Comparison of ENCODE assay signal across 8 mouse cellular contexts in the genomic region with DNA sequence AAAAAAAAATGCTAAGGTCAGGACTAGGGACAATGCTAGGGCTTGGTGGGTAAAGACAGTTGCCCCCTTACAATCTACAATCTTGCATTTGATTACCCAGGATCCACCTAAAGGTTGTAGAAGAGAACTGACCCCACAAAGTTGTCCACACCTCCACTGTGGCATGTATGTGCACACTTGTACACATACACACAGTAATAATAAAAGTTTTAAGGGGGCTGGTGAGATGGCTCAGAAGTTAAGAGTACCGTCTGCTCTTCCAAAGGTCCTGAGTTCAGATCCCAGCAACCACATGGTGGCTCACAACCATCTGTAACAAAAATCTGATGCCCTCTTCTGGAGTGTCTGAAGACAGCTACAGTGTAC. TPM values are rescaled to one million over a fixed set of nuclear protein-coding genes. Genes with fewer than 3 reads are reported as not detected.
DNase-seq lines count a peak whose midpoint lies in the region; ATAC-seq lines count a peak whose summit lies in the region.

No protein-coding gene starts in this region.

- 95% methylated on average over 1 of the region's 1 CpGs for WGBS in heart, embryonic 14.5 days
- 78% methylated on average over 1 of the region's 1 CpGs for WGBS in limb, embryonic 15.5 days

- H3K27me3 ChIP-seq in heart, embryonic 14.5 days (ENCODE audit: control insufficient read depth, insufficient read depth, low read length): no peaks in the 10 kb centered on the region
- H3K27me3 ChIP-seq in limb, embryonic 15.5 days: no peaks in the 10 kb centered on the region

- DNase-seq in heart, postnatal 4 days: no peak
- peak; percentile 41 for DNase-seq in 416B (ENCODE audit: low read depth)
- DNase-seq in right cerebral cortex, postnatal 14 days: no peak
- DNase-seq in layer of hippocampus, adult 11-12 months (ENCODE audit: low spot score): no peak
- no peak for DNase-seq in MN1 (ENCODE audit: low spot score)

- peaks cover 0 to 17% of the 10 kb centered on the region in 2 experiments; a peak in 2 of 4 replicates for H3K4me1 ChIP-seq in heart, embryonic 14.5 days (ENCODE audit: control insufficient read depth in 2 of 2, insufficient read depth in 2 of 2, low read length in 2 of 2)
- peaks cover 5% of the 10 kb centered on the region; the same call in 1 of the 2 replicates for H3K4me1 ChIP-seq in brown adipose tissue, adult 24 weeks (ENCODE audit: control insufficient read depth, insufficient read depth, insufficient read length, low read length)
- peaks cover 13% of the 10 kb centered on the region for H3K4me1 ChIP-seq in limb, embryonic 15.5 days

- ATAC-seq in heart, embryonic 14.5 days (ENCODE audit: insufficient number of reproducible peaks, insufficient read depth, low FRiP score, low read depth): no peak
- ATAC-seq in limb, embryonic 15.5 days (ENCODE audit: insufficient number of reproducible peaks, low FRiP score, low TSS enrichment, low read depth): no peak

- H3K9me3 ChIP-seq in heart, embryonic 14.5 days (ENCODE audit: control insufficient read depth, low read length): no peaks in the 10 kb centered on the region
- no peaks in the 10 kb centered on the region for H3K9me3 ChIP-seq in limb, embryonic 15.5 days

- no peak overlapping the region; a peak in 1 of 4 replicates for H3K4me3 ChIP-seq in heart, embryonic 14.5 days (ENCODE audit: control insufficient read depth in 1 of 2, insufficient read depth in 1 of 2, low read depth in 1 of 2, low read length in 2 of 2)
- 0 out of 2 replicates have a peak overlapping the region, but pooled peaks have one; percentile 69 for H3K4me3 ChIP-seq in brown adipose tissue, adult 24 weeks (ENCODE audit: insufficient read depth, low read depth, low read length)
- peak overlapping the region; percentile 99 for H3K4me3 ChIP-seq in limb, embryonic 15.5 days

- peak overlapping the region; percentile 79 for H3K4me2 ChIP-seq in heart, embryonic 14.5 days (ENCODE audit: low read length)
- peak overlapping the region; percentile 53; the same call in 1 of the 2 replicates for H3K4me2 ChIP-seq in limb, embryonic 15.5 days

- H3K9ac ChIP-seq in heart, embryonic 14.5 days (ENCODE audit: low read length): no peak overlapping the region
- no peak overlapping the region for H3K9ac ChIP-seq in limb, embryonic 15.5 days

- H3K27ac ChIP-seq in heart, embryonic 14.5 days (replicated peaks in 1 of 2; ENCODE audit: control insufficient read depth in 1 of 2, insufficient read depth in 1 of 2, low read depth in 2 of 2, low read length in 2 of 2): 0 out of 4 replicates have a peak overlapping the region, but pooled peaks of 1 of the 2 experiments have one; percentile 94
- no peak overlapping the region for H3K27ac ChIP-seq in brown adipose tissue, adult 24 weeks (replicated peaks; ENCODE audit: low read depth, low read length)
- H3K27ac ChIP-seq in limb, embryonic 15.5 days: no peak overlapping the region

- H3K36me3 ChIP-seq in heart, embryonic 14.5 days (ENCODE audit: control insufficient read depth, insufficient read depth, low read length): peaks cover 10% of the 10 kb centered on the region
- H3K36me3 ChIP-seq in limb, embryonic 15.5 days: peaks cover 3% of the 10 kb centered on the region

RNA-seq across cellular contexts. Expression of gene Stt3a, which starts 1.6 kb away (rescaled TPM):
- polyA plus RNA-seq in heart, embryonic 14.5 days (2014; fragmentation: Nextera tagmentation; extraction: Ambion mirVana): 116 and 130 TPM in 2 replicates
- total RNA-seq in heart, postnatal 4 days (2021): 100 to 1,000 TPM; 122 to 131 TPM
- polyA plus RNA-seq in brown adipose tissue, adult 24 weeks (2012; ENCODE audit: insufficient read depth, insufficient read length, missing spikeins): 58.3 and 83.2 TPM in 2 replicates
- polyA plus RNA-seq in limb, embryonic 15.5 days (2015; fragmentation: Nextera tagmentation; extraction: Ambion mirVana): 315 and 320 TPM in 2 replicates

RNA-seq across cellular contexts. Expression of gene Ei24, which starts 28.2 kb away (rescaled TPM):
- polyA plus RNA-seq in heart, embryonic 14.5 days (2014; fragmentation: Nextera tagmentation; extraction: Ambion mirVana): 39.5 and 39.7 TPM in 2 replicates
- total RNA-seq in heart, postnatal 4 days (2021): 10 to 100 TPM; 94.2 to 97.9 TPM
- polyA plus RNA-seq in brown adipose tissue, adult 24 weeks (2012; ENCODE audit: insufficient read depth, insufficient read length, missing spikeins): 81.5 and 85.9 TPM in 2 replicates
- 85.0 and 103 TPM in 2 replicates for polyA plus RNA-seq in limb, embryonic 15.5 days (2015; fragmentation: Nextera tagmentation; extraction: Ambion mirVana)

RNA-seq across cellular contexts. Expression of gene Chek1, which starts 42.2 kb away (rescaled TPM):
- 20.1 and 20.3 TPM in 2 replicates for polyA plus RNA-seq in heart, embryonic 14.5 days (2014; fragmentation: Nextera tagmentation; extraction: Ambion mirVana)
- 10 to 100 TPM; 13.6 to 16.7 TPM for total RNA-seq in heart, postnatal 4 days (2021)
- 2.8 TPM in 1 of 2 replicates, not detected in the other for polyA plus RNA-seq in brown adipose tissue, adult 24 weeks (2012; ENCODE audit: insufficient read depth, insufficient read length, missing spikeins)
- polyA plus RNA-seq in limb, embryonic 15.5 days (2015; fragmentation: Nextera tagmentation; extraction: Ambion mirVana): 24.4 and 26.0 TPM in 2 replicates

RNA-seq across cellular contexts. Expression of gene Fez1, which starts 52.6 kb away (rescaled TPM):
- 0.90 and 2.0 TPM in 2 replicates for polyA plus RNA-seq in heart, embryonic 14.5 days (2014; fragmentation: Nextera tagmentation; extraction: Ambion mirVana)
- 1 to 10 TPM in 1 of 2 experiments, under 1 TPM in 1; 0.91 to 1.4 TPM for total RNA-seq in heart, postnatal 4 days (2021)
- 1.9 and 4.8 TPM in 2 replicates for polyA plus RNA-seq in brown adipose tissue, adult 24 weeks (2012; ENCODE audit: insufficient read depth, insufficient read length, missing spikeins)
- 42.0 and 44.0 TPM in 2 replicates for polyA plus RNA-seq in limb, embryonic 15.5 days (2015; fragmentation: Nextera tagmentation; extraction: Ambion mirVana)

Comparison
In these comparisons a context has a peak if more than half of its experiments do, and no peak if none do; other contexts are left out.
1. H3K4me3 ChIP-seq: peak in brown adipose tissue, adult 24 weeks (single experiment) and limb, embryonic 15.5 days (single experiment); none in heart, embryonic 14.5 days (0 of 2).